Mouse (Mus musculus): ENCODE measurements around the gene Dusp28. TPM values are rescaled to one million over a fixed set of nuclear protein-coding genes. Genes with fewer than 3 reads are reported as not detected.

Dusp28 gene
- 10.3 and 11.0 TPM in 2 replicates for polyA plus RNA-seq (2016; fragmentation: Nextera tagmentation; extraction: Ambion mirVana)

DNA sequence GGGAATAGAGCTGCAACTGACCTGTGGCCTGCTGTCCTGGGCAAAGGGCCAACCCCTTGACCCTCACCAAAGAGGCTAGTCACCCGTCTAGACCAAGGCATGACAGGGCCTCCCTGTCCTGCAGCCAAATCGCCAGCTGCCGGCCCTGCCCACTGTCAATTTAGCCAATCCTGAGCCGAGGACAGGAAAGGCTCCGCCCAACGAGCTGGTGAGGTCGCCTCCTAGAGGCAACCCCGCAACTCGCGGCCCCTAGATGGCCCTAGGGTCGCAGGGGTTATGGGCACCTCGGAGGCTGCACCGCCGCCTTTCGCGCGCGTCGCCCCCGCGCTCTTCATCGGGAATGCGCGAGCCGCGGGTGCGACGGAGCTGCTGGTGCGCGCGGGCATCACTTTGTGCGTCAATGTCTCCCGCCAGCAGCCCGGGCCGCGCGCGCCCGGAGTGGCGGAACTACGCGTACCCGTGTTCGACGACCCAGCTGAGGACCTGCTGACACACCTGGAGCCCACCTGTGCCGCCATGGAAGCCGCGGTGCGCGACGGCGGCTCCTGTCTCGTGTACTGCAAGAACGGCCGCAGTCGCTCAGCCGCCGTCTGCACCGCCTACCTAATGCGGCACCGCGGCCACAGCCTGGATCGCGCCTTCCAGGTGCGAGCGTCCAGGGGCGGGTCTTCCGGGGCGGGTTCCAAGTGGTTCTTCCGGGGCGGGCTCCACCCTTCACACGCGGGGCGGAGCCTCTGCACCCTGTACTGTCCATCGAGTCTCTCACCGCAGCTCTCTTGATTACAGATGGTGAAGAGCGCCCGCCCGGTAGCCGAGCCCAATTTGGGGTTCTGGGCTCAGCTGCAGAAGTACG lies at the start of gene Dusp28:
Gene Dusp28, plus strand, starts transcription at position 203 of the 853 bp plus-strand sequence.
- Histone ChIP-seq H3K9ac (peak within 1 kb of the TSS; percentile 71), H3K4me3 (peak within 1 kb of the TSS; percentile 74), H3K4me1 (replicated peaks) (peaks cover 32% of the 10 kb centered on the region), H3K4me2 (peak within 1 kb of the TSS; percentile 77), H3K27ac (ENCODE audit: poor library complexity, severe bottlenecking) (peak within 1 kb of the TSS; percentile 74), H3K9me3 (replicated peaks) (no peaks in the 10 kb centered on the region), H3K36me3 (no peaks in the 10 kb centered on the region), H3K27me3 (replicated peaks) (peaks cover 11% of the 10 kb centered on the region)
- peak; percentile 91 for ATAC-seq (ENCODE audit: insufficient number of reproducible peaks, low FRiP score)
- under 1% methylated on average over 72 of the region's 81 CpGs for WGBS

GRCm38 (mm10) chr1:92861503-92861902 lies 45.3 kb upstream of the Dusp28 start:
- 63% methylated on average over 6 of the region's 6 CpGs for WGBS
- H3K9ac ChIP-seq = no peak overlapping the region
- H3K4me1 ChIP-seq (replicated peaks) = no peaks in the 10 kb centered on the region
- no peak overlapping the region for H3K4me2 ChIP-seq
- ATAC-seq (ENCODE audit: insufficient number of reproducible peaks, low FRiP score) = no peak
- H3K27me3 ChIP-seq (replicated peaks) = no peaks in the 10 kb centered on the region; the same call in 1 of the 2 replicates
- H3K4me3 ChIP-seq = no peak overlapping the region
- H3K9me3 ChIP-seq (replicated peaks) = no peaks in the 10 kb centered on the region
- peaks cover 31% of the 10 kb centered on the region for H3K36me3 ChIP-seq
- H3K27ac ChIP-seq (ENCODE audit: poor library complexity, severe bottlenecking) = no peak overlapping the region

DNA sequence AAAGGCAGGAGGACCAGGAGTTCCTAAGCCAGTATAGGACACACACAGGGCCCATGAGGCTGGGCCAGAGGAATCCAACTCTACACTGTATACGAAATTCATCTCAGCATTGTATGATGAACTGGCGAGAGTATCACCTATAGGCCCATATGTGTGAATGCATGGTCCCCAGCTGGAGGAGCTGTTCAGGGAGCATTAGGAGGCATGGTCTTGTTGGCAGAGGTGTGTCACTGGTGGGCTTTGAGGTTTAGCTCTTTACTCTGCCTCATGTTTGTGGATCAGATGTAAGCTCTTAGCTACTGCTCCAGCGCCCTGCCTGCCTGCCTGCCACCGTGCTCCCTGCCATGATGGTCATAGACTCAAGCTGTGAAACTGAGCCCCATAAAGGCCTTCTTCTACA lies 43.5 kb upstream of the Dusp28 start:
- Histone ChIP-seq H3K4me2 (no peak overlapping the region), H3K27me3 (replicated peaks) (no peaks in the 10 kb centered on the region; the same call in 1 of the 2 replicates), H3K36me3 (peaks cover 13% of the 10 kb centered on the region), H3K9me3 (replicated peaks) (no peaks in the 10 kb centered on the region), H3K9ac (no peak overlapping the region), H3K4me1 (replicated peaks) (no peaks in the 10 kb centered on the region), H3K27ac (ENCODE audit: poor library complexity, severe bottlenecking) (no peak overlapping the region), H3K4me3 (no peak overlapping the region)
- no peak for ATAC-seq (ENCODE audit: insufficient number of reproducible peaks, low FRiP score)
- 74% methylated on average over 4 of the region's 4 CpGs for WGBS

GRCm38 (mm10) chr1:92866170-92866569 lies 40.6 kb upstream of the Dusp28 start:
- WGBS = 59% methylated on average over 2 of the region's 2 CpGs
- H3K27ac ChIP-seq (ENCODE audit: poor library complexity, severe bottlenecking) = no peak overlapping the region
- no peak for ATAC-seq (ENCODE audit: insufficient number of reproducible peaks, low FRiP score)
- no peaks in the 10 kb centered on the region for H3K9me3 ChIP-seq (replicated peaks)
- no peak overlapping the region for H3K4me3 ChIP-seq
- no peak overlapping the region for H3K4me2 ChIP-seq
- no peaks in the 10 kb centered on the region; the same call in 1 of the 2 replicates for H3K27me3 ChIP-seq (replicated peaks)
- H3K9ac ChIP-seq = no peak overlapping the region
- no peaks in the 10 kb centered on the region for H3K4me1 ChIP-seq (replicated peaks)
- H3K36me3 ChIP-seq = no peaks in the 10 kb centered on the region

- peaks cover 10% of the 10 kb centered on the region; the same call in 1 of the 2 replicates for H3K27me3 ChIP-seq (replicated peaks)
- no peaks in the 10 kb centered on the region for H3K9me3 ChIP-seq (replicated peaks)
- no peaks in the 10 kb centered on the region for H3K36me3 ChIP-seq
- no peak for ATAC-seq (ENCODE audit: insufficient number of reproducible peaks, low FRiP score)
- WGBS = 66% methylated on average over 2 of the region's 2 CpGs
- H3K4me3 ChIP-seq = no peak overlapping the region
- no peak overlapping the region for H3K27ac ChIP-seq (ENCODE audit: poor library complexity, severe bottlenecking)
- no peak overlapping the region for H3K4me2 ChIP-seq
- H3K4me1 ChIP-seq (replicated peaks) = no peaks in the 10 kb centered on the region
- H3K9ac ChIP-seq = no peak overlapping the region
Observed at GRCm38 (mm10) chr1:92869985-92870384, 36.8 kb upstream of the Dusp28 start.

GRCm38 (mm10) chr1:92872666-92873065 lies 34.1 kb upstream of the Dusp28 start:
- Histone ChIP-seq H3K4me3 (no peak overlapping the region), H3K27me3 (replicated peaks) (peaks cover 20% of the 10 kb centered on the region), H3K27ac (ENCODE audit: poor library complexity, severe bottlenecking) (no peak overlapping the region), H3K9me3 (replicated peaks) (no peaks in the 10 kb centered on the region), H3K4me1 (replicated peaks) (no peaks in the 10 kb centered on the region), H3K9ac (no peak overlapping the region), H3K36me3 (no peaks in the 10 kb centered on the region), H3K4me2 (no peak overlapping the region)
- 81% methylated on average over 7 of the region's 7 CpGs for WGBS
- no peak for ATAC-seq (ENCODE audit: insufficient number of reproducible peaks, low FRiP score)

DNA sequence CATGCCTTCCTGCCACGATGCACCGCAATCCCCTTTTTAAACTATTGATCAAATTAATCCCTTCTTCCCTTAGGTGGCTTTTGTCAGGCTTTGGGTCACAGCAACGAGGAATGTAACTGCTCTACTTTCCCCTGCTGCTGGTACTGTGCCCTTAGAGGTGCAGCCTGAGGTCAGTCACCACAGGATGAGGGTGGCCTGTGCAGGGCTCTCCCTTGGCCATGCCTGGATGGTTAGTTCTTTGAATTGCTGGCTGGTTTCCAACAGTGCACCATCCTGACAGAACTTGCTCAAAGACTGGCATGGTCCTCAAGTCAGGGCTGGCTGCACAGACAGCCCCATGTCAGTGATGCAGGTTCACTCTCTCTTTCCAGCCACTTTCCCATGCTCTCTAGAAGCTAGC lies 32.8 kb upstream of the Dusp28 start:
- H3K4me1 ChIP-seq (replicated peaks) = no peaks in the 10 kb centered on the region
- no peak overlapping the region for H3K4me3 ChIP-seq
- 79% methylated on average over 3 of the region's 3 CpGs for WGBS
- peaks cover 27% of the 10 kb centered on the region for H3K27me3 ChIP-seq (replicated peaks)
- no peak overlapping the region for H3K27ac ChIP-seq (ENCODE audit: poor library complexity, severe bottlenecking)
- no peak overlapping the region for H3K4me2 ChIP-seq
- ATAC-seq (ENCODE audit: insufficient number of reproducible peaks, low FRiP score) = no peak
- no peaks in the 10 kb centered on the region for H3K9me3 ChIP-seq (replicated peaks)
- no peaks in the 10 kb centered on the region for H3K36me3 ChIP-seq
- H3K9ac ChIP-seq = no peak overlapping the region

DNA sequence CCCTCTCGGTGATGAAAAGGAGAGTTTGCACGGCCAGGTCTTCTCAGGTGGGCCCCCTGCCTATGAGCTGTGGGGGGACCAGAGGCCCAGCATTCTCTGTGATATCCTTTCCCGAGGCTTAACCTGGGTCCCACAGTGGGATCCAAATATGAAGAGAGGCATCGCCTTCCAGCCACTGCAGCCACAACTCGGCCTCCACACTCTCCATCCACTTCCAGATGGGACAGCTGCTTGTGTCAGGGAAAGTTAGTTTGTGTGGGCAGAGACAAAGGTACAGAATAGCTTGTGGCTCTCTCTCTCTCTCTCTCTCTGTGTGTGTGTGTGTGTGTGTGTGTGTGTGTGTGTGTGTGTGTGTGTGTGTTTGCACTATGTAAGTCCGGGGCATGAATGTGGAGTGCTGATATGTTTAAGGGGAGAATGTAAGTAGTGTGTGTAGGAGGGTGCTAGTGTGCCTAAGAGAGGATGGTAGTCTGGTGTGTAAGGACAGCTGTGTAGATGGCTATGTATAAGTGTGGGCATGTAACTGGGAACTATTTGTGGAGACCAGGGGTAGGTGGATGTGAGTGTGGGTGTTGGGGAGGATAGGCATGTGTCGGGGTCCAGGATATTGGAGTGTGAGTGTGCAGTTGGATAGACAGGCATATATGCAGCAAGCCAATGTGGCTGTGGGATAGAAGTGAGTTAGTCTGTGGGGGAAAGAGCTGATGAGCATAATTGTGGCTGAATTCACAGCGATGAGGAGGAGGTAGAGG lies 31.2 kb upstream of the Dusp28 start:
- ATAC-seq (ENCODE audit: insufficient number of reproducible peaks, low FRiP score) = no peak
- WGBS = 71% methylated on average over 8 of the region's 8 CpGs
- H3K4me2 ChIP-seq = no peak overlapping the region
- H3K27ac ChIP-seq (ENCODE audit: poor library complexity, severe bottlenecking) = no peak overlapping the region
- H3K9ac ChIP-seq = no peak overlapping the region
- H3K4me3 ChIP-seq = no peak overlapping the region
- no peaks in the 10 kb centered on the region for H3K4me1 ChIP-seq (replicated peaks)
- H3K36me3 ChIP-seq = no peaks in the 10 kb centered on the region
- H3K9me3 ChIP-seq (replicated peaks) = no peaks in the 10 kb centered on the region
- peaks cover 29% of the 10 kb centered on the region for H3K27me3 ChIP-seq (replicated peaks)

GRCm38 (mm10) chr1:92877431-92877978 lies 29.3 kb upstream of the Dusp28 start:
- peaks cover 4% of the 10 kb centered on the region; the same call in 1 of the 2 replicates for H3K4me1 ChIP-seq (replicated peaks)
- ATAC-seq (ENCODE audit: insufficient number of reproducible peaks, low FRiP score) = no peak
- H3K9me3 ChIP-seq (replicated peaks) = no peaks in the 10 kb centered on the region
- WGBS = 62% methylated on average over 12 of the region's 12 CpGs
- no peaks in the 10 kb centered on the region for H3K36me3 ChIP-seq
- peaks cover 34% of the 10 kb centered on the region for H3K27me3 ChIP-seq (replicated peaks)
- H3K27ac ChIP-seq (ENCODE audit: poor library complexity, severe bottlenecking) = no peak overlapping the region
- no peak overlapping the region for H3K4me3 ChIP-seq
- H3K9ac ChIP-seq = no peak overlapping the region
- H3K4me2 ChIP-seq = no peak overlapping the region

DNA sequence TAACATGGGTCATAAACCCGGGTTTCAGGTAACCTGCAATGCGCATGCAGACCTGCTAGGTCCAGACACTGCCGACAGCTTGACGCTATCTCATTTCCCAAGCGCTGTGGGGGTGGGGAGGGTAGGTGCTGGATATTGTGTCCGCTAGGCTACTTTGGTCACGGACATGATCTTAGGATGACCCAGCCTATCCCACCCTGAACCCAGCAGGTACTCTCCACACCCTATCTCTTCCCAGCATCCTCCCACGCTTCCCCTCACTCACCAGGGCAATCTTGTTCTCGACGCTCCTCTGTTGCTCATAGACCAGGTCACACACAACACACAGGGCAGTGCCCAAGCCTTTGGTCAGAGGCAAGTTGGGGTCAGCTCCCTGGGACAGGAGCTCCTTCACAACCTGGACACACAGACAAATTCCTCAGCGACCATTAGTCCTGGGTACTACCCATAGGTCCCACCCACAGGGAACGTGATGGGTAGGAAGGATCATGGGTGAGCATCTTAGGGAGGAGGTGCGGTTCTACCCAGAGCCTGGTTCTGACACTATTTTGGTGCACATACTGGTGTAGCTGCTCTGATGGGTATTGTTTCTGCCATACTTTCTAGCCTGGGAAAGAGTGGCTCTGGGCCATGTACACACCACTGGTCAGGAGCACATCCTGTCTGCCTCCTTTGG lies 28.6 kb upstream of the Dusp28 start:
- H3K27ac ChIP-seq (ENCODE audit: poor library complexity, severe bottlenecking) = no peak overlapping the region
- WGBS = 70% methylated on average over 13 of the region's 13 CpGs
- H3K27me3 ChIP-seq (replicated peaks) = peaks cover 34% of the 10 kb centered on the region
- ATAC-seq (ENCODE audit: insufficient number of reproducible peaks, low FRiP score) = no peak
- no peaks in the 10 kb centered on the region for H3K36me3 ChIP-seq
- H3K9ac ChIP-seq = no peak overlapping the region
- no peak overlapping the region for H3K4me3 ChIP-seq
- H3K4me2 ChIP-seq = no peak overlapping the region
- no peaks in the 10 kb centered on the region for H3K9me3 ChIP-seq (replicated peaks)
- peaks cover 7% of the 10 kb centered on the region; the same call in 1 of the 2 replicates for H3K4me1 ChIP-seq (replicated peaks)

Measured in heart, embryonic 12.5 days (tissue).